Mouse (Mus musculus): ENCODE measurements at regions not wholly inside any gene's neighbourhood (a gene's known extent, or its start where the extent isn't known, plus 50 kb on each side); places are given as distances from the start of the nearest gene placed in this dataset.
A peak's percentile ranks its signal among the peaks of the same experiment; 100 is the strongest.

DNA sequence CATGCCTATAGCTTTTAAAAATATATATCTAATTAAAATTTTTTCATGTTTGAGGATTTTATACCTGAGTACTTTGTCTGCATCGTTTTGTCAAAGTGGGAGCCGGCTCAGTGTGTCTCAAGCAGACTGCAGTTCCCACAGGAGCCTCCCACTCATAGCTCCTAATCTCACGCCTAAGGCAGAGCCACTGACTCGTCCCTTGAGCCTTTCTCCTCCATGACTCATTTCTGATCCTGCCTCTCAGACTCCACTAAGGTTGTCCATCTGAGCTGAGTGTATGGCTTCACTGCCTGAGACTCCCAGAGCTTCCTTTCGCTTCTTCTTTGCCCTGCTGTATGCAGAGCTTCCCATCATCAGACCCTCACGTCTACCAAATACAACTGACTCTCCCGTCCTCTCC is 98.8 kb downstream of the Efnb2 start:
- no peak for TF ChIP-seq POLR2A (IDR thresholded peaks at IDR 0.05; ENCODE audit: borderline replicate concordance, extremely low read depth, insufficient read depth, insufficient read length)
- H3K36me3 ChIP-seq (ENCODE audit: control insufficient read depth, insufficient read depth, low read length) = no peaks in the 10 kb centered on the region
- no peaks in the 10 kb centered on the region for H3K9me3 ChIP-seq (ENCODE audit: control insufficient read depth, low read length)
- no peak for ATAC-seq (ENCODE audit: low FRiP score, low read depth)
- H3K27me3 ChIP-seq (ENCODE audit: control insufficient read depth, insufficient read depth, low read length) = no peaks in the 10 kb centered on the region
- H3K4me3 ChIP-seq (replicated peaks; ENCODE audit: low read length) = no peak overlapping the region
- H3K4me2 ChIP-seq (replicated peaks; ENCODE audit: low read depth, low read length, severe bottlenecking) = no peak overlapping the region
- DNase-seq (ENCODE audit: low spot score) = no peak
- no peak overlapping the region for H3K27ac ChIP-seq (replicated peaks; ENCODE audit: low read depth, low read length)
- no peak overlapping the region for H3K9ac ChIP-seq (ENCODE audit: low read depth, low read length, severe bottlenecking)
- no peaks in the 10 kb centered on the region; the same call in 1 of the 2 replicates for H3K4me1 ChIP-seq (ENCODE audit: control insufficient read depth, insufficient read depth, low read length)
- WGBS = 79% methylated on average over 7 of the region's 7 CpGs

DNA sequence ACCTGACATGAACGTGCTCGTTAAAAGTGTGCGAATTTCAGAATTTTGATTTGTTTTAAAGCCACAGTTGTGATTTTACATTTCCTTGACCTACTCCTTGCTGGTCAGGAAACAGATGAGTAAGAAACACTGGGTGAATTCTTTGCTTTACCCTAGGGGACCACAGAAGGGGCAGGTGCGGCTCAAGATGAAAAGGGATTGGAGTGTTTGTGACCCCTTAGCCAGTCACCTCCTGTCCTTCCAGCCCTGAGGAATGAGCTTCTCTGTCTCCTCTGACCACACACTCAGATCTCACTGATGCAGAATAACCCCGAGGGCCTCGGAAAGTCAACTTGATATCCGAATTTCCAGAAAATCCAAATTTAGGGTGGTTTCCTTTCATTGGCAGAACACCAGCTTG is 103.0 kb downstream of the Efnb2 start:
- Histone ChIP-seq H3K9me3 (ENCODE audit: control insufficient read depth, low read length) (no peaks in the 10 kb centered on the region), H3K27me3 (ENCODE audit: control insufficient read depth, insufficient read depth, low read length) (no peaks in the 10 kb centered on the region), H3K9ac (ENCODE audit: low read depth, low read length, severe bottlenecking) (no peak overlapping the region), H3K4me2 (replicated peaks; ENCODE audit: low read depth, low read length, severe bottlenecking) (no peak overlapping the region), H3K27ac (replicated peaks; ENCODE audit: low read depth, low read length) (no peak overlapping the region), H3K36me3 (ENCODE audit: control insufficient read depth, insufficient read depth, low read length) (no peaks in the 10 kb centered on the region), H3K4me1 (ENCODE audit: control insufficient read depth, insufficient read depth, low read length) (peaks cover 9% of the 10 kb centered on the region; the same call in 1 of the 2 replicates), H3K4me3 (replicated peaks; ENCODE audit: low read length) (no peak overlapping the region)
- ATAC-seq (ENCODE audit: low FRiP score, low read depth) (no peak), DNase-seq (ENCODE audit: low spot score) (no peak)
- 62% methylated on average over 7 of the region's 7 CpGs for whole genome bisulfite sequencing
- no peak for TF ChIP-seq POLR2A (IDR thresholded peaks at IDR 0.05; ENCODE audit: borderline replicate concordance, extremely low read depth, insufficient read depth, insufficient read length)

GRCm38 (mm10) chr8:8556152-8556551 is 104.9 kb downstream of the Efnb2 start:
- WGBS = 23% methylated on average over 10 of the region's 10 CpGs
- ATAC-seq (ENCODE audit: low FRiP score, low read depth) = peak; percentile 71; the same call in 1 of the 2 replicates
- peak; percentile 64 for DNase-seq (ENCODE audit: low spot score)

DNA sequence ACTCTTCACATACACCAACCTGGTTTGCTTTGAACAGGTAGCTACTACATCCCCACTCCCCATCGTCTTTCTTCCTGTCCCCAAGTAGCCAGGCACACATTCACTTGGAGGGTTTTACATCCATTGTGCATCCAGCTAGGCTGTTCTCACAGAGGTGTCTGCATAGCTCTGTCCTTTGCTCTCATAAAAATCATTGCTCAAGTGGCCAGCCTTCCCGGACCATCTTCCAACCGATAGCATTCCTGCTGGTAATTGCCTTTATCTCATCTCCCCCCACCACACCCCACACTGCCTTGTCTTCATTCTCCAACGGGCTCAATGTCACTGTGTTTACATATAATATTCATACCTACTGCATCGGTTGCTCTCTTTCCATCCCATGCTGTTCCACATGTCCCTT is 106.4 kb downstream of the Efnb2 start:
- no peaks in the 10 kb centered on the region for H3K27me3 ChIP-seq (ENCODE audit: control insufficient read depth, insufficient read depth, low read length)
- no peak overlapping the region for H3K4me3 ChIP-seq (replicated peaks; ENCODE audit: low read length)
- H3K4me1 ChIP-seq (ENCODE audit: control insufficient read depth, insufficient read depth, low read length) = peaks cover 9% of the 10 kb centered on the region; the same call in 1 of the 2 replicates
- no peak for ATAC-seq (ENCODE audit: low FRiP score, low read depth)
- DNase-seq (ENCODE audit: low spot score) = no peak
- no peak for TF ChIP-seq POLR2A (IDR thresholded peaks at IDR 0.05; ENCODE audit: borderline replicate concordance, extremely low read depth, insufficient read depth, insufficient read length)
- no peak overlapping the region for H3K4me2 ChIP-seq (replicated peaks; ENCODE audit: low read depth, low read length, severe bottlenecking)
- H3K27ac ChIP-seq (replicated peaks; ENCODE audit: low read depth, low read length) = no peak overlapping the region
- H3K9me3 ChIP-seq (ENCODE audit: control insufficient read depth, low read length) = no peaks in the 10 kb centered on the region
- WGBS = 88% methylated on average over 5 of the region's 5 CpGs
- H3K9ac ChIP-seq (ENCODE audit: low read depth, low read length, severe bottlenecking) = no peak overlapping the region
- H3K36me3 ChIP-seq (ENCODE audit: control insufficient read depth, insufficient read depth, low read length) = no peaks in the 10 kb centered on the region

More at GRCm38 (mm10) chr8:8556152-8556551, 104.9 kb downstream of the Efnb2 start:
- H3K9ac ChIP-seq (ENCODE audit: low read depth, low read length, severe bottlenecking) = no peak overlapping the region
- H3K27me3 ChIP-seq (ENCODE audit: control insufficient read depth, insufficient read depth, low read length) = no peaks in the 10 kb centered on the region
- no peaks in the 10 kb centered on the region for H3K9me3 ChIP-seq (ENCODE audit: control insufficient read depth, low read length)
- TF ChIP-seq POLR2A (IDR thresholded peaks at IDR 0.05; ENCODE audit: borderline replicate concordance, extremely low read depth, insufficient read depth, insufficient read length) = no peak
- no peaks in the 10 kb centered on the region for H3K36me3 ChIP-seq (ENCODE audit: control insufficient read depth, insufficient read depth, low read length)
- H3K4me1 ChIP-seq (ENCODE audit: control insufficient read depth, insufficient read depth, low read length) = peaks cover 9% of the 10 kb centered on the region; the same call in 1 of the 2 replicates
- H3K27ac ChIP-seq (replicated peaks; ENCODE audit: low read depth, low read length) = no peak overlapping the region
- no peak overlapping the region for H3K4me2 ChIP-seq (replicated peaks; ENCODE audit: low read depth, low read length, severe bottlenecking)
- H3K4me3 ChIP-seq (replicated peaks; ENCODE audit: low read length) = no peak overlapping the region

DNA sequence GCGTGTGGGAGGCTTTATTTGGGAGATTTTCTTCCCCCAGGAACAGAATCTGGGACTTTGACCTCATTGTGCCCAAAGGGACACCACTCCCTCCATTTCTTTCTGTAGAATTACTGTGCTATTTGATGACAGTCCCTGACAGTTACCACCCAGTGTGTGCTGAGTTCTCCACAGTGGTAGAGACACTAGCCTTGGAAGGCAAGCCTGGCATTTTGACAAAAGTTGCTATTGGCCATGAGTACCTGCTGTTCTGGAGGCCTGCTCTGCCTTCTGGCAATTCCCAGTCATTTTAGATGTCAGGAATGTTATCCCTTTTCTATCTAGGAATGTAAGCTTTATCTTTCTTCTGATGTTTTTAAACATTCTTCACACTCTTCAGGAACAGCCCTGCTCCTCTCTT is 108.3 kb downstream of the Efnb2 start:
- no peaks in the 10 kb centered on the region for H3K9me3 ChIP-seq (ENCODE audit: control insufficient read depth, low read length)
- H3K4me1 ChIP-seq (ENCODE audit: control insufficient read depth, insufficient read depth, low read length) = peaks cover 9% of the 10 kb centered on the region; the same call in 1 of the 2 replicates
- no peak overlapping the region for H3K9ac ChIP-seq (ENCODE audit: low read depth, low read length, severe bottlenecking)
- TF ChIP-seq POLR2A (IDR thresholded peaks at IDR 0.05; ENCODE audit: borderline replicate concordance, extremely low read depth, insufficient read depth, insufficient read length) = no peak
- no peaks in the 10 kb centered on the region for H3K27me3 ChIP-seq (ENCODE audit: control insufficient read depth, insufficient read depth, low read length)
- no peaks in the 10 kb centered on the region for H3K36me3 ChIP-seq (ENCODE audit: control insufficient read depth, insufficient read depth, low read length)
- H3K27ac ChIP-seq (replicated peaks; ENCODE audit: low read depth, low read length) = no peak overlapping the region
- ATAC-seq (ENCODE audit: low FRiP score, low read depth) (no peak), DNase-seq (ENCODE audit: low spot score) (no peak)
- no peak overlapping the region for H3K4me2 ChIP-seq (replicated peaks; ENCODE audit: low read depth, low read length, severe bottlenecking)
- H3K4me3 ChIP-seq (replicated peaks; ENCODE audit: low read length) = no peak overlapping the region
- 89% methylated on average over 1 of the region's 1 CpGs for WGBS

- ATAC-seq (ENCODE audit: low FRiP score, low read depth) (no peak), DNase-seq (ENCODE audit: low spot score) (no peak)
- H3K4me3 ChIP-seq (replicated peaks; ENCODE audit: low read length) = no peak overlapping the region
- H3K9me3 ChIP-seq (ENCODE audit: control insufficient read depth, low read length) = no peaks in the 10 kb centered on the region
- no peaks in the 10 kb centered on the region for H3K36me3 ChIP-seq (ENCODE audit: control insufficient read depth, insufficient read depth, low read length)
- no peaks in the 10 kb centered on the region for H3K4me1 ChIP-seq (ENCODE audit: control insufficient read depth, insufficient read depth, low read length)
- H3K27me3 ChIP-seq (ENCODE audit: control insufficient read depth, insufficient read depth, low read length) = no peaks in the 10 kb centered on the region
- no peak overlapping the region for H3K27ac ChIP-seq (replicated peaks; ENCODE audit: low read depth, low read length)
- TF ChIP-seq POLR2A (IDR thresholded peaks at IDR 0.05; ENCODE audit: borderline replicate concordance, extremely low read depth, insufficient read depth, insufficient read length) = no peak
- no peak overlapping the region for H3K9ac ChIP-seq (ENCODE audit: low read depth, low read length, severe bottlenecking)
- 74% methylated on average over 5 of the region's 5 CpGs for WGBS
- H3K4me2 ChIP-seq (replicated peaks; ENCODE audit: low read depth, low read length, severe bottlenecking) = no peak overlapping the region
Observed at GRCm38 (mm10) chr8:8536626-8537025, 124.4 kb downstream of the Efnb2 start.

Data from limb, embryonic 14.5 days (tissue).